Mouse (Mus musculus) ES-E14 (cell line): ENCODE results near the gene Ctnna3. TPM values are rescaled to one million over a fixed set of nuclear protein-coding genes. Genes with fewer than 3 reads are reported as not detected.

Source experiments
- DNase-seq: peaks from one replicate; pipeline ENCODE4 v3.0.0-alpha.2; 2013; ENCODE audit warnings: low read depth, low spot score
- H3K27ac ChIP-seq: 2 replicates; pipeline ENCODE4 v1.5.1; 2012; ENCODE audit warnings: low read depth, mild to moderate bottlenecking, low read length, moderate library complexity, mixed read lengths; ENCODE audit not compliant: poor library complexity, insufficient read depth, severe bottlenecking
- H3K36me3 ChIP-seq: 2 replicates; pipeline ENCODE4 v1.6.1; 2012; ENCODE audit warnings: mild to moderate bottlenecking, low read length, moderate library complexity, mixed read lengths; ENCODE audit not compliant: control insufficient read depth, poor library complexity, insufficient read depth, severe bottlenecking
- H3K4me1 ChIP-seq, 2 experiments: fragments of 150-350 bp in 1 of 2; sonication (generic) in 1 of 2; 2 replicates each; pipeline ENCODE4 v1.6.1; 2012; ENCODE audit warnings: low read length in 2 of 2, mild to moderate bottlenecking in 1 of 2, mixed read lengths in 1 of 2; ENCODE audit not compliant: control insufficient read depth in 2 of 2, insufficient read depth in 2 of 2, poor library complexity in 1 of 2
- H3K4me3 ChIP-seq, 2 experiments: fragments of 150-350 bp in 1 of 2; sonication (generic) in 1 of 2; 2 replicates each; pipeline ENCODE4 v1.5.1; 2012; ENCODE audit warnings: low read length in 2 of 2, low read depth in 1 of 2, mild to moderate bottlenecking in 1 of 2, mixed read lengths in 1 of 2; ENCODE audit not compliant: insufficient read depth in 1 of 2, poor library complexity in 1 of 2, severe bottlenecking in 1 of 2
- H3K9ac ChIP-seq: 2 replicates; pipeline ENCODE4 v1.6.1; 2012; ENCODE audit warnings: low read depth, mild to moderate bottlenecking, low read length, mixed read lengths; ENCODE audit not compliant: poor library complexity, insufficient read depth, severe bottlenecking
- H3K9me3 ChIP-seq: fragments of 150-350 bp; sonication (generic); 2 replicates; pipeline ENCODE4 v1.6.1; 2012; ENCODE audit warnings: low read depth, mild to moderate bottlenecking, low read length; ENCODE audit not compliant: control insufficient read depth, insufficient read depth
- CHD2 ChIP-seq: IDR thresholded peaks from 2 replicates; pipeline ENCODE4 v1.6.1; 2014; ENCODE audit warnings: mild to moderate bottlenecking, low read depth, low read length, inconsistent platforms
- HCFC1 ChIP-seq: IDR thresholded peaks from 2 replicates; pipeline ENCODE4 v1.6.1; 2012; ENCODE audit warnings: low read length, inconsistent platforms, borderline replicate concordance; ENCODE audit not compliant: insufficient read depth
- MAFK ChIP-seq: IDR thresholded peaks from 2 replicates; pipeline ENCODE4 v1.6.1; 2014; ENCODE audit warnings: mild to moderate bottlenecking, low read depth, low read length, inconsistent platforms; ENCODE audit not compliant: insufficient read depth
- ZC3H11A ChIP-seq: IDR thresholded peaks from 2 replicates; pipeline ENCODE4 v1.6.1; 2012; ENCODE audit warnings: low read depth, mild to moderate bottlenecking, inconsistent platforms, low read length, borderline replicate concordance
- ZNF384 ChIP-seq: IDR thresholded peaks from 2 replicates; pipeline ENCODE4 v1.6.1; 2012; ENCODE audit warnings: low read depth, low read length, inconsistent platforms
- in situ Hi-C, 2 experiments: fragments of 600-800 bp; cut with MboI; formaldehyde crosslinking; loops; one replicate each; pipeline ENCODE4 v1.15.1; 2025; ENCODE audit warnings: low sequenced_read_pairs in 2 of 2, inconsistent platforms in 1 of 2; ENCODE audit not compliant: unreplicated experiment in 2 of 2
- total RNA-seq: library from RNA; depleted of rRNA; stranded (reverse); fragments of 300-350 nt; gene quantifications from 2 replicates; pipeline ENCODE4 v1.2.3, GENCODE M21; 2012

The Ctnna3 gene
- total RNA-seq, 1 experiment, result not detected

- DNase-seq, result no peak
- TF ChIP-seq HCFC1 (no peak), CHD2 (no peak), MAFK (no peak), ZNF384 (no peak), ZC3H11A (no peak)
- no peak overlapping the region for H3K4me3 ChIP-seq
- no peaks in the 10 kb centered on the region for H3K36me3 ChIP-seq
- no peaks in the 10 kb centered on the region for H3K4me1 ChIP-seq
- no peak overlapping the region for H3K27ac ChIP-seq
- H3K9me3 ChIP-seq, result no peaks in the 10 kb centered on the region
- H3K9ac ChIP-seq, result no peak overlapping the region
- in situ Hi-C loops, result no loop called here
Observed at GRCm38 (mm10) chr10:63869123-63869522, 439.2 kb downstream of the Ctnna3 start.

GRCm38 (mm10) chr10:63880462-63880903, 450.6 kb downstream of the Ctnna3 start:
- TF ChIP-seq ZC3H11A (no peak), CHD2 (no peak), ZNF384 (no peak), MAFK (no peak), HCFC1 (no peak)
- in situ Hi-C loops, result no loop called here
- Histone ChIP-seq H3K4me3 (no peak overlapping the region), H3K27ac (no peak overlapping the region), H3K9me3 (no peaks in the 10 kb centered on the region), H3K4me1 (no peaks in the 10 kb centered on the region), H3K36me3 (no peaks in the 10 kb centered on the region), H3K9ac (no peak overlapping the region)
- DNase-seq, result no peak

- no peaks in the 10 kb centered on the region for H3K9me3 ChIP-seq
- H3K4me1 ChIP-seq, result no peaks in the 10 kb centered on the region
- TF ChIP-seq MAFK, result no peak
- TF ChIP-seq ZC3H11A, result no peak
- no peak for TF ChIP-seq CHD2
- TF ChIP-seq HCFC1, result no peak
- no peak for TF ChIP-seq ZNF384
- H3K4me3 ChIP-seq, result peak overlapping the region in 1 of 2 experiments; percentile 20; a peak in 2 of 4 replicates
- no peak overlapping the region for H3K9ac ChIP-seq
- no peak for DNase-seq
- in situ Hi-C loops, result no loop called here
- no peak overlapping the region for H3K27ac ChIP-seq
- H3K36me3 ChIP-seq, result no peaks in the 10 kb centered on the region
Observed at GRCm38 (mm10) chr10:63886449-63887088, 456.7 kb downstream of the Ctnna3 start.

DNA sequence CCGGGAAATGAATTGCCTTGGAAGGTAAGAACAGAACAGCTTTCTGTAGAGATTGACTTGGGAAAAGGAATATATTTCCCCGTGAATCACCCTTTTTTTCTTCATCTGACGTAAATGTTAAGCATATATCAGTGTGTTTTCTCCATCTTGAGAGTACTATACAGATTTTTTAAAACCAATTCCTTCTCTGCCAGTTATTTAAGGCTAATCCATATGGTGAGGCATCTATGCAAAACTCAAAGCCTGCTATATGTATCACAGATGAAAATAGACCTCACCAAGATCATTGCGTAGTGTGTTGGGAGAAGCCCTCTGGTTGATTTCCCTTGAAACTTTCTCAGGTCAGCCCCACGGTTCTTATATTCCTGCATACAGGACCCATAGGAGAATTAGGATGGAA, 464.7 kb downstream of the Ctnna3 start:
- no peak for DNase-seq
- Histone ChIP-seq H3K4me3 (no peak overlapping the region), H3K9ac (no peak overlapping the region), H3K4me1 (no peaks in the 10 kb centered on the region), H3K36me3 (no peaks in the 10 kb centered on the region), H3K9me3 (no peaks in the 10 kb centered on the region), H3K27ac (no peak overlapping the region)
- in situ Hi-C loops, result no loop called here
- TF ChIP-seq MAFK, result no peak

GRCm38 (mm10) chr10:63899891-63900290, 470.0 kb downstream of the Ctnna3 start:
- no peak for DNase-seq
- in situ Hi-C loops, result no loop called here
- TF ChIP-seq MAFK, result no peak
- no peak for TF ChIP-seq ZC3H11A
- TF ChIP-seq HCFC1, result no peak
- TF ChIP-seq ZNF384, result no peak
- TF ChIP-seq CHD2, result no peak
- H3K27ac ChIP-seq, result no peak overlapping the region
- no peaks in the 10 kb centered on the region for H3K4me1 ChIP-seq
- H3K36me3 ChIP-seq, result no peaks in the 10 kb centered on the region
- no peak overlapping the region for H3K9ac ChIP-seq
- H3K4me3 ChIP-seq, result no peak overlapping the region
- no peaks in the 10 kb centered on the region for H3K9me3 ChIP-seq
